Mouse (Mus musculus): ENCODE results near the gene Myrfl.

Gene Myrfl

GRCm38 (mm10) chr10:116896336-116897177 is at the start of gene Myrfl:
TSS of gene Myrfl (minus strand) at chr10:116896919.
- no peak for DNase-seq

- DNase-seq = no peak
These were observed 48.2 kb upstream of the Myrfl start for GRCm38 (mm10) chr10:116944940-116945339.

DNA sequence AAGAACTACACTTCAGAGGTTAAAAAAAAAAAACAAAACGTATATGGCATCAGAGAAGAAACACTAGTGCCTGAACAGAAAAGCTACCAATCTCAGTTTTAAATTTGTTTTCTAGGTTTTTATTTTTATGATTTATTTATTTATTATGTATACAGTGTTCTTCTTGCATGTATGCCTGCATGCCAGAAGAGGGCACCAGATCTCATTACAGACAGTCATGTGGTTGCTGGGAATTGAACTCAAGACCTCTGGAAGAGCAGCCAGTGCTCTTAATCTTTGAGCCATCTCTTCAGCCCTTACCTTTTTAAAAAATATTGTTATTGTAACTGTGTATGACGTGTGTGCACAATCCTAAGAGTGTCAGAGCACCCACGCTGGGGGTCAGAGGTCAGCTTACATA is 47.4 kb upstream of the Myrfl start:
- no peak for DNase-seq

GRCm38 (mm10) chr10:116943025-116943424 is 46.3 kb upstream of the Myrfl start:
- no peak for DNase-seq

DNA sequence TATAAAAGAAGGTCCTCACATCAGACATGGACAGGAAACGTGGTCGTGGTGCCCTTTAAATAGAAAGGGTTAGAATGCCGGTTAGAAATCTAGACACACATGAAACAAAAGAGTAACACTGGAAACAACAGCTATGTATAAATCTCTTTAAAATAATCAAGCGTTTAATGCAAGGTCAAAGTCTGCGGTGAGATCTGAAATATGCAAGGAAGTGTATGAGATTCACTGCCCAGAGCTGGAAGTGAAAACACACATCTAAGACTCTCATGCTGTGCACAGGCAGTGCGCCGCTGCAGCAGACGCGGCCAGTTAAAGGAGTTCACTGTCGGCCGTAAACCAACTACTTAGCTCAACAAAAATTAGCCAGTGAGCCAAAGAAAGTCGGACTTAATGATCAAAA is 38.3 kb upstream of the Myrfl start:
- DNase-seq = no peak

DNA sequence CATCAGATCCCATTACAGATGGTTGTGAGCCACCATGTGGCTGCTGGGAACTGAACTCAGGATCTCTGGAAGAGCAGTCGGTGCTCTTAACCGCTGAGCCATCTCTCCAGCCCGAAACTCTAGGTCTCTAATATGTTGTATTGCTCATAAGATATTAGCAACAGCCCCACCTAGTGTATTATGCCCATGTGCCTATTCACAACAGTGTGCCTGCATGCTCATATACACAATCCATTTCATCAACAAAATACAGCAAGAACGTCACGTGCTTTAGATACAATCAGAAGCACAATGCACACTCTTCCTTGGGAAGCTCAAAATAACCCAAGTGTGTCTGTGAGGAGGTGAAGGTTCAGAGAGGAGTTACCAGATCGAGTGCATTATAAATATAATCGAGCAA is 37.1 kb upstream of the Myrfl start:
- no peak for DNase-seq

DNA sequence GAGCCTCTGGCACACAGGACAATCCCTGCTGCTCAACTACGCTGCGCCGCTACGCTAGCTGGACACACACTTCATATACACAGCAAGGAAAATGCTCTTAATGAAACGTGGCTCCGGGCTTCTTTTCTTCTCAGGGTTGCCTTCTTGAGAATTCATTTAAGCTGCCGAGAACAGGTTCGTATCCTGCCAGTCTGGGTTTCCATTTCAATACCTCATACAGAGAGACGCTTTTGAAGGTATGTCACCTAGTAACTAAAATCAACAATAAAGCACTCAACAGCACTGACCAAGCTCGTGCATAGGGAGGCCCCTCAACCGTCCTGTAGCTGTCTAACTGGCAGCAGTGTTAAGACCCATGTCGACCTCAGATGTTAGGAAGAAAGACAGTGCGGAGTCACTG is 35.7 kb upstream of the Myrfl start:
- no peak for DNase-seq

- no peak for DNase-seq
These were observed 34.9 kb upstream of the Myrfl start for GRCm38 (mm10) chr10:116931497-116932179.

DNA sequence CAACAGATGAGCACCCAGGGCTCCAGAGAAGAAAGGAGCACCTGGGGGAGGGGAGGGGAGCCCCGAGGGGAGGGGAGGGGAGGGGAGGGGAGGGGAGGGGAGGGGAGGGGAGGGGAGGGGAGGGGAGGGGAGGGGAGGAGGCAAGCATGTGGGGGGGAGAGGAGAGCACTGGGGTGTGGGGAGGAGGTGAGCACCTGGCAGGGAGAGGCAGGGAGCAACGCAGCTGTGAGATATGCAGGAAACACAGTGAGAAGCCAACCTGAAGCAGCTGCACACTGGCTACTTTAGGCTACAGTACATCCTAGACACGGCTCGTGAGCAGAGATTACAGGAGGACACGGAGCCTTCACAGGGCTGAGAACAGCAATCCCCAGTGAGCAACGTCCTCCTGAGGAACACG is 34.2 kb upstream of the Myrfl start:
- DNase-seq = no peak

- peak; percentile 43 to 70 for DNase-seq
These were observed 33.8 kb upstream of the Myrfl start for GRCm38 (mm10) chr10:116930506-116930905.

- DNase-seq = no peak
These were observed 32.1 kb upstream of the Myrfl start for GRCm38 (mm10) chr10:116928826-116929225.

DNA sequence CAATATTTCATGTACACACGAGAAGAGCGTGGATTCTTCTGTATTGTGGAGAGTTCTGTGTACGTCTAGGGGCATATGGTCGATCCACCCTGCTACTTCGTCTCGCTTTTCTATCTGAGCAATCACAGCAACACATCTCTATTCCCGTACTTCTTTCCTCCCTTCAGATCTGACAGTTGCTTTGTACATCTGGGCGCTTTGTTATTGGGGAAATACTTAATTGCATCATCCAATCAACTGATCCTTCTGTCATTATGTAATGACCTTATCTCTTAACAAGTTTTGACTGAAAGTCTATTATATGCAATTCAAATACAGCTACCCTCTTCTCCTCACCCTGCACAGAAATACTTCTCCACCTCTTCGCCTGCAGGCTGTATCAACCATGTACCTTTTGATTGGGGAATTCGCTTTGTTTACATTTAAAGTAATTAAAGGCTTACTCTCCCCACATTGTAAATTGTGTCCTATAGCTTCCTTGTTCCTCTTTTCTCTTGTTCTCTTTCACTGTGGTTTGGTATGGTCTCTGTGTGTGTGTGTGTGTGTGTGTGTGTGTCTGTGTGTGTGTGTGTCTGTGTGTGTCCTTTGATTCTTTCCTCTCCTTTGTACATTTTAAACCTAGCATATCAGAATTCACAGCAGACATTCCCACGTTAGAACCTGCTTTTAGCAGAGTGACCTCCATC is 29.9 kb upstream of the Myrfl start:
- no peak for DNase-seq

DNA sequence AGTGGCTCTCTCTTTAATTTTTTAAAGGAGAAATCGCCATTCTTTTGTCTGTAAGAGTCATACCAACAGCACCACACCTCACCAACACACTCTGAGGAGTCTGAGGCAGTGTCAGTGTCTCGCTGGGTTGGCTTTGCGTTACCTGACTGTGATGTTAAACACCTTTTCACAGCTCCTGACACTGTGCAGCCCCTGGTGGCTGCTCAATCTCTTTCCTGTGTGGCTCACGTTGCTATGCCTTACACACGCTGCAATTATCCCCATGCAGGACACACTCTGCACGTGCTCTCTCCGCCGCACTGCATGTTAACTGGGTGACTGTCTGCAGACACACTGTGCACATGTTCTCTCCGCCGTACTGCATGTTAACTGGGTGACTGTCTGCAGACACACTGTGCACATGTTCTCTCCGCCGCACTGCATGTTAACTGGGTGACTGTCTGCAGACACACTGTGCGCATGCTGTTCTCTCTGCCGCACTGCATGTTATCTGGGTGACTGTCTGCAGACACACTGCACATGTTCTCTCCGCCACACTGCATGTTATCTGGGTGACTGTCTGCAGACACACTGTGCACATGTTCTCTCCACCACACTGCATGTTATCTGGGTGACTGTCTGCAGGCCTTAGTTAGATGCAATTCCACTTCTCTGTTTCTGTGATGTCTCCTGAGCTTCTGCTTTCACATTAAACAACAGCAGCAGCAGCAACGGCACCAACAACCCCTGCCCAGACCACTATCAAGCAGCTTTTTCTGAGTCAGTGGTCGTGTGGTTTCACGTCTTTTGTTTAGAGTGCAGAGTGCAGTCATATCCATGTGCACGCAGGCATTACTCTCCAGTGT is 27.2 kb upstream of the Myrfl start:
- DNase-seq = no peak

DNA sequence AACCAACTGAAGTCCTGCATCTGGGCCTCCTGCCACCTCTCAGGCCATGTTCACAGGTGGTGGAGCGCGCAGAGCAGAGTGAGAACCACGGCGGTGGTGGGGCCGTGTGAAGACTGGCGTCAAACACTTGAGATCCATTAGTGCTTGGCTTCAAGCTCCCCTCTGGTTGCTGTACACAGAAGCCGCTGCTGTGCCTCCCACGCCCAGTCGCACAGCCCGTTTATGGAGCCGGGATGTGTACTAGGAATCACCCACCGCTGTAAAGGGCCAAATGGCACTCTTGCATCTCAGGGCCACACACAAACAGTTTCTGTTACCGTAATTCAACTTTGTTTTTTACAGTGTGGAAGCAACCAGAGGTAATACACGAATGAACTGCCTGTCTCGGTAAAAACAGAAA is 25.4 kb upstream of the Myrfl start:
- DNase-seq = peak in 1 of 2 experiments; percentile 24

GRCm38 (mm10) chr10:116921416-116921815 is 24.7 kb upstream of the Myrfl start:
- no peak for DNase-seq

DNA sequence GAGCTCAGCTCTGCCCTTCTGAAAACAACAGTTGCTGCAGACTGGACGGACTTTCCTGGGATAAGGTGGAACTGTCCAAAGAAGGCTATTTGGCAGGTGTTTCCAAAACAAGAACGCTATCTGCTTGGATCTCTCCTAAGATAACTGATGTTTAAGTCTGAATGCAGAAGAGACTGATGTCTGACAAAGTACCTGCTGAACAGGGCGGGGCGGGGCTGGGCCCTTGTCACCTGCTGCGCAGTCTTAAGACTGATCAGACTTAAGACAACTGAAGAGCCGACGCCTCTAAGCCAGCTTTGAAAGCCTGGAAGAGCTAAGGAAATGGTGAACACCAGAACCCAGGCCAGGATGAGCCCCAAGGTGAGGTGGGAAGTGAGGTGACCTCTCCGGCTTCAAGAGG is 23.9 kb upstream of the Myrfl start:
- no peak for DNase-seq

GRCm38 (mm10) chr10:116919368-116920317 is 22.9 kb upstream of the Myrfl start:
- DNase-seq = no peak

GRCm38 (mm10) chr10:116916581-116916980 is 19.9 kb upstream of the Myrfl start:
- no peak for DNase-seq

DNA sequence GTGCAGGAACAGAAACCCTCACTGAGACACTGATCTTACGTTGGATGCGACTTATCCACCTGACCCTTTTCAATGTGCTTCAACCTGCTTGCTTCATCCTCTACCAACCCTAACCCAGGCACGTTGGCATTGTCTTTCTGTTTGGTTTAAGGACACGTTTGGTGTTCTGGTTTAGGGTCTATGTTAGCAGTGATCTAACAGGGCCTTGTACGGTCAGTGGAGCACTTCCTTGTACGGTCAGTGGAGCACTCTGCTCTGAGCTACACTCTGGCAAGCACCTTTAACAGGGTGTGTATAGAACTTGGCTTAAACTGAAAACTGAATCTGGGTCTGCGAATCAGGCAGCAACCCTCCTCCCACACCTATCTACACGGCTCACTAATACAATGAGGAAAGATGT is 18.6 kb upstream of the Myrfl start:
- DNase-seq = no peak

DNA sequence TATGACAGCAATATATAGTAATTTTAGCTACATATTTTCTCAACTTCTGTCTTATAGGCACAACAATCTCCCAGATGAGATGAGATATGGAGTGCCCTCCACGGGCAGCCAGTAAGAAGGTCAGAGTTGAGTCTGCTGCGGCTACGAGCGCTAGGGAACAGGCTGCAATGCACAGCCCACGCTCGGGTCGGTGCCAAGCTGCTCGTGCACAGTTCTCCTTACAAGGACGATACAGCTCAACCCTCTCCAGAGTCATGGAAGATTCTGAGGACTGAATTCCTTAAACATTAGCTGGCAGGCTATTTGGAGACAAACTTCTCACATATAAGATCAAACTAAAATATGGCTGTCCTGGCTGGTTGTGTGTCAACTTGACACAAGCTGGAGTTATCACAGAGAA is 17.9 kb upstream of the Myrfl start:
- DNase-seq = peak in 1 of 2 experiments; percentile 16

DNA sequence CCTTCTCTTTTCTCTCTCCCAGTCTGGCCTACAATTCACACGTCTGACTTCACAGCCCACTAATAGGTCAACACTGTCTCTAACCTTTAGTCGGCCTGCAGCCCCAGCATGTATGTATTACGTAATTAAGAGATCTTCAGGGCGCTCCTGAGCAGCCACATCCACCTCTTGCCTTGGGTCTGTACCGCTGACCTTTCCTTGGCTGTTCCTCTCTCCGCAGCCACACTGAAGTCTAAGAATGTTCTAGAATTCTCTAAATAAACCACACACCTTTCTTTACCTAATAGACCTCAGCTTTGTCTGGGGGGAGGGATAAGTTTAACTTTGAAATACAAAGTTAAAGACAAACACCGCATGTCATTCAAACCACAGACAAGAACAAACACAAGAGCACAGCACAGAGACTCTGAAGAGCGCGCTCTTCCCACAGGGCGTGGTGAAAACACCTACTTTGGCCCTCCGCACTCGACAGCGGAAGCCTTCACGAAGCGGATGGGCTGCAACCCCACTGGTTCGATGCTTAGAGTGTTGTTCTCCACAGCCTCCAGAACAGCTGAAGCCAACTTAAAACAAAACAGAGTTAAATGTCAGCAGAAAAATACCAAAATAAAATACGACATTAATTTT is 17.0 kb upstream of the Myrfl start:
- DNase-seq = peak in 1 of 2 experiments; percentile 17
